In genomic region chr16:17758902-17759301, GRCm38 (mm10) we compare ENCODE assay signal across 8 mouse cellular contexts. TPM values are rescaled to one million over a fixed set of nuclear protein-coding genes. Genes with fewer than 3 reads are reported as not detected.
DNase-seq lines count a peak whose midpoint lies in the region; ATAC-seq and TF ChIP-seq lines count a peak whose summit lies in the region.

No protein-coding gene starts in this region.

- H3K4me2 ChIP-seq in midbrain, embryonic 11.5 days, result peak overlapping the region; percentile 89

- peaks cover 11% of the 10 kb centered on the region for H3K4me1 ChIP-seq in embryonic fibroblast, embryonic 13.5 days (ENCODE audit: control insufficient read depth, insufficient read depth, low read length)
- H3K4me1 ChIP-seq in midbrain, embryonic 11.5 days (ENCODE audit: control insufficient read depth, insufficient read depth, low read length), result peaks cover 8% of the 10 kb centered on the region

- no peak; the same call in 1 of the 2 replicates for ATAC-seq in midbrain, embryonic 11.5 days (ENCODE audit: low FRiP score)

- TF ChIP-seq CTCF in embryonic fibroblast, embryonic 13.5 days (IDR thresholded peaks at IDR 0.05; ENCODE audit: borderline replicate concordance, insufficient read depth, low read length), result no peak

- 54% methylated on average over 9 of the region's 9 CpGs for WGBS in midbrain, embryonic 11.5 days

- no peaks in the 10 kb centered on the region for H3K36me3 ChIP-seq in midbrain, embryonic 11.5 days (ENCODE audit: control insufficient read depth, insufficient read depth, low read length)

- H3K9ac ChIP-seq in midbrain, embryonic 11.5 days (ENCODE audit: low read length), result peak overlapping the region; percentile 89

- peak; percentile 71 for DNase-seq in heart, adult 11 months
- DNase-seq in heart, postnatal 14 days, result no peak
- DNase-seq in kidney, adult 8-10 months, result peak; percentile 60 to 64
- no peak for DNase-seq in midbrain, embryonic 11.5 days (ENCODE audit: low spot score, missing footprints)
- DNase-seq in testis, postnatal 10 days (ENCODE audit: low spot score), result no peak
- DNase-seq in cerebellum, adult 8-10 months, result no peak
- DNase-seq in spleen, postnatal 10 days (ENCODE audit: low spot score in 2 of 2), result no peak

- H3K27ac ChIP-seq in embryonic fibroblast, embryonic 13.5 days (ENCODE audit: insufficient read depth, low read length), result no peak overlapping the region
- no peak overlapping the region for H3K27ac ChIP-seq in midbrain, embryonic 11.5 days (ENCODE audit: low read depth, low read length)

- intact Hi-C loops in heart, postnatal 14 days (cut with DNase I), result no loop called here

- H3K9me3 ChIP-seq in midbrain, embryonic 11.5 days (ENCODE audit: control insufficient read depth, low read length), result no peaks in the 10 kb centered on the region

- TF ChIP-seq POLR2A in embryonic fibroblast, embryonic 13.5 days (IDR thresholded peaks at IDR 0.05; ENCODE audit: low read depth, low read length), result no peak

- H3K27me3 ChIP-seq in midbrain, embryonic 11.5 days (ENCODE audit: control insufficient read depth, insufficient read depth, low read length), result no peaks in the 10 kb centered on the region

- peak overlapping the region; percentile 51 for H3K4me3 ChIP-seq in embryonic fibroblast, embryonic 13.5 days (ENCODE audit: insufficient read depth, low read length)
- H3K4me3 ChIP-seq in midbrain, embryonic 11.5 days (ENCODE audit: low read depth, low read length), result peak overlapping the region; percentile 60

RNA-seq across cellular contexts. Expression of gene Klhl22, which starts 0.5 kb away (rescaled TPM):
- total RNA-seq in heart, postnatal 14 days (2021), result 10 to 100 TPM; 18.2 to 21.7 TPM
- 53.4 and 63.8 TPM in 2 replicates for polyA plus RNA-seq in embryonic fibroblast, embryonic 13.5 days (2011; ENCODE audit: insufficient read length, low read depth, missing spikeins)
- polyA plus RNA-seq in midbrain, embryonic 11.5 days (2014; fragmentation: Nextera tagmentation; extraction: Ambion mirVana), result 38.7 and 39.5 TPM in 2 replicates

RNA-seq across cellular contexts. Expression of gene Med15, which starts 26.2 kb away (rescaled TPM):
- total RNA-seq in heart, postnatal 14 days (2021), result 10 to 100 TPM; 31.6 to 32.4 TPM
- 65.3 and 67.2 TPM in 2 replicates for polyA plus RNA-seq in embryonic fibroblast, embryonic 13.5 days (2011; ENCODE audit: insufficient read length, low read depth, missing spikeins)
- polyA plus RNA-seq in midbrain, embryonic 11.5 days (2014; fragmentation: Nextera tagmentation; extraction: Ambion mirVana), result 28.9 and 29.4 TPM in 2 replicates

RNA-seq across cellular contexts. Expression of gene Scarf2, which starts 38.2 kb away (rescaled TPM):
- 10 to 100 TPM in 1 of 2 experiments, 1 to 10 TPM in 1; 9.8 to 10.2 TPM for total RNA-seq in heart, postnatal 14 days (2021)
- 46.1 and 46.5 TPM in 2 replicates for polyA plus RNA-seq in embryonic fibroblast, embryonic 13.5 days (2011; ENCODE audit: insufficient read length, low read depth, missing spikeins)
- 3.8 and 4.4 TPM in 2 replicates for polyA plus RNA-seq in midbrain, embryonic 11.5 days (2014; fragmentation: Nextera tagmentation; extraction: Ambion mirVana)

Comparison
In these comparisons a context has a peak if more than half of its experiments do, and no peak if none do; other contexts are left out.
1. DNase-seq: peak in heart, adult 11 months (single experiment) and kidney, adult 8-10 months (2 of 2); none in heart, postnatal 14 days (0 of 2), midbrain, embryonic 11.5 days (single experiment), testis, postnatal 10 days (single experiment), cerebellum, adult 8-10 months (single experiment) and spleen, postnatal 10 days (0 of 2).